ENCODE assay signal across 17 mouse cellular contexts in the genomic region with DNA sequence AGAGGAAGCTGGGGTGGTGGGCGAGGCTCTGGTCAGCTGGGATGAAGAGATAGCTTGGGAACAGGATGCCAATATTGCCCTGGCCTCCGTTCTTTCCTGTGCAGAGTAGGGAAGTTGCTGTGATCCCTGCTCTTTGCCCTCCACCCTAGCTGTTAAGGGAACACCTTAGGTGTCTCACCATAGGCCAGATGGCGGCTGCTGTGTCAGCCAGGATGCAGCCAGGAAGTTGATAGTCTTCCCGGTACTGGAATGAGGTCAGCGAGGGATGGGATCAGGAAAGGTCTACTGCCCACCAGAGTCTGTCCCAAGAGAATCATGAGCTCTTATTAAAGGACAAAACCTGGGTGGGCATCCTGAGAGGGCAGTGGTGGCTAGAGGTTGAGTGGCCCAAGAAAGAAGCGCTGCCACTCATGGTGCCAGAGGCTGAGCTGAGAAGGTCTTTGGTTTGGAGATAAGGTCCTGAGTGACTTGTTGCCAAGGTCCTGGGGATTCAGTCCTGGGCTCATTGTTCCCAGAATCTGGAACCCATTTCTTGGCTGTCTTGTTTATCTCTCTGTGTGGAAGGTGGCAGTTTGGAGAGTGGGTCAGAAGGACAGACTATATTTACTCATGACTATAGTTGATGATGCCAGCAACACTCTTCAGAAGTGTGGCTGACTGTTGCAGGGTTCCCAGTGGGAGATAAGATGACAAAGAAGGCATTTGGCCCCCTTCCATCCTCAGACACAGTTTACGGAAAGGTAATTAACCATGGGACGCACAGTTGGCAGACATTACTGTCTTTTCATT. TPM values are rescaled to one million over a fixed set of nuclear protein-coding genes. Genes with fewer than 3 reads are reported as not detected.
DNase-seq lines count a peak whose midpoint lies in the region; ATAC-seq and TF ChIP-seq lines count a peak whose summit lies in the region.
"Had no signal": no experiment of that assay in that cellular context is flagged by ENCODE, and none has a peak within 500 bp of the region (broad histone marks: within the 10 kb centered on the region; RNA-seq: fewer than 3 reads in every experiment).

No protein-coding gene starts in this region.

- TF ChIP-seq CTCF in lung, adult 2 months (IDR thresholded peaks at IDR 0.05; ENCODE audit: insufficient read depth, low read length): no peak

- H3K9ac ChIP-seq in forebrain, embryonic 14.5 days (ENCODE audit: low read length): no peak overlapping the region
- no peak overlapping the region for H3K9ac ChIP-seq in forebrain, embryonic 12.5 days
- no peak overlapping the region for H3K9ac ChIP-seq in lung, embryonic 16.5 days (ENCODE audit: low read length)
- H3K9ac ChIP-seq: forebrain, embryonic 13.5 days; hindbrain, embryonic 12.5 days; limb, embryonic 15.5 days had no signal

- no peak for TF ChIP-seq POLR2A in lung, adult 2 months (IDR thresholded peaks at IDR 0.05; ENCODE audit: borderline replicate concordance, extremely low read depth, low read depth, low read length)

- WGBS in forebrain, embryonic 14.5 days: 79% methylated on average over 8 of the region's 8 CpGs
- 87% methylated on average over 8 of the region's 8 CpGs for WGBS in forebrain, embryonic 12.5 days
- 63% methylated on average over 8 of the region's 8 CpGs for WGBS in lung, embryonic 16.5 days
- WGBS in lung, adult 2 months: 53% methylated on average over 8 of the region's 8 CpGs
- WGBS in heart, embryonic 10.5 days: 76% methylated on average over 8 of the region's 8 CpGs
- WGBS in midbrain, embryonic 10.5 days: 92% methylated on average over 8 of the region's 8 CpGs

- no peak overlapping the region for H3K4me3 ChIP-seq in forebrain, embryonic 14.5 days (ENCODE audit: low read depth, low read length)
- no peak overlapping the region for H3K4me3 ChIP-seq in forebrain, embryonic 12.5 days (replicated peaks)
- no peak overlapping the region for H3K4me3 ChIP-seq in lung, embryonic 16.5 days (ENCODE audit: low read length)
- no peak overlapping the region for H3K4me3 ChIP-seq in lung, adult 2 months (replicated peaks; ENCODE audit: extremely low read depth, low read depth, low read length)
- H3K4me3 ChIP-seq in heart, embryonic 10.5 days: no peak overlapping the region
- H3K4me3 ChIP-seq in midbrain, embryonic 10.5 days: no peak overlapping the region
- H3K4me3 ChIP-seq: forebrain, embryonic 13.5 days; hindbrain, embryonic 12.5 days; limb, embryonic 15.5 days had no signal

- H3K27ac ChIP-seq in forebrain, embryonic 14.5 days (ENCODE audit: low read depth, low read length): no peak overlapping the region
- H3K27ac ChIP-seq in forebrain, embryonic 12.5 days: no peak overlapping the region
- H3K27ac ChIP-seq in lung, embryonic 16.5 days (ENCODE audit: low read length): no peak overlapping the region
- H3K27ac ChIP-seq in heart, embryonic 10.5 days: 0 out of 2 replicates have a peak overlapping the region, but pooled peaks have one; percentile 22
- no peak overlapping the region for H3K27ac ChIP-seq in midbrain, embryonic 10.5 days (replicated peaks)
- H3K27ac ChIP-seq: forebrain, embryonic 13.5 days; hindbrain, embryonic 12.5 days; limb, embryonic 15.5 days; stomach, postnatal 0 days had no signal

- DNase-seq in forebrain, embryonic 14.5 days (ENCODE audit: low spot score): peak; percentile 12
- no peak for DNase-seq in lung, adult 2 months
- DNase-seq in heart, embryonic 10.5 days (ENCODE audit: low spot score): no peak
- peak; percentile 71 for DNase-seq in heart, postnatal 4 days
- DNase-seq in urinary bladder, adult 18-20 months (ENCODE audit: low spot score in 2 of 2): no peak
- DNase-seq in midbrain, embryonic 10.5 days (ENCODE audit: low spot score): no peak
- DNase-seq: right cerebral cortex, postnatal 25 days; thymus, postnatal 14 days had no signal

- H3K9me3 ChIP-seq in forebrain, embryonic 14.5 days (replicated peaks; ENCODE audit: control insufficient read depth, low read length): no peaks in the 10 kb centered on the region
- no peaks in the 10 kb centered on the region for H3K9me3 ChIP-seq in forebrain, embryonic 12.5 days
- no peaks in the 10 kb centered on the region for H3K9me3 ChIP-seq in lung, embryonic 16.5 days (ENCODE audit: control insufficient read depth, low read length)
- H3K9me3 ChIP-seq in heart, embryonic 10.5 days: no peaks in the 10 kb centered on the region
- no peaks in the 10 kb centered on the region for H3K9me3 ChIP-seq in midbrain, embryonic 10.5 days (replicated peaks)
- H3K9me3 ChIP-seq: forebrain, embryonic 13.5 days; hindbrain, embryonic 12.5 days; limb, embryonic 15.5 days had no signal

- no peak for ATAC-seq in forebrain, embryonic 14.5 days
- no peak for ATAC-seq in forebrain, embryonic 12.5 days (ENCODE audit: low FRiP score)
- ATAC-seq in lung, embryonic 16.5 days (ENCODE audit: low read depth): peak; percentile 54
- ATAC-seq: forebrain, embryonic 13.5 days had no signal

- H3K27me3 ChIP-seq in forebrain, embryonic 14.5 days (replicated peaks; ENCODE audit: control insufficient read depth, insufficient read depth, low read length): no peaks in the 10 kb centered on the region
- no peaks in the 10 kb centered on the region for H3K27me3 ChIP-seq in forebrain, embryonic 12.5 days
- H3K27me3 ChIP-seq in lung, embryonic 16.5 days (ENCODE audit: control insufficient read depth, insufficient read depth, low read depth, low read length): no peaks in the 10 kb centered on the region
- no peaks in the 10 kb centered on the region for H3K27me3 ChIP-seq in heart, embryonic 10.5 days (ENCODE audit: insufficient read depth, poor library complexity, severe bottlenecking)
- no peaks in the 10 kb centered on the region for H3K27me3 ChIP-seq in midbrain, embryonic 10.5 days (ENCODE audit: low read depth, poor library complexity, severe bottlenecking)
- H3K27me3 ChIP-seq: forebrain, embryonic 13.5 days; hindbrain, embryonic 12.5 days; limb, embryonic 15.5 days had no signal

- H3K36me3 ChIP-seq in forebrain, embryonic 14.5 days (ENCODE audit: control insufficient read depth, insufficient read depth, low read length): 0 out of 2 replicates have a peak, but pooled peaks cover 4% of the 10 kb centered on the region
- H3K36me3 ChIP-seq in forebrain, embryonic 12.5 days (replicated peaks): 0 out of 2 replicates have a peak, but pooled peaks cover 3% of the 10 kb centered on the region
- H3K36me3 ChIP-seq in lung, embryonic 16.5 days (ENCODE audit: control insufficient read depth, insufficient read depth, low read length): peaks cover 2% of the 10 kb centered on the region; the same call in 1 of the 2 replicates
- H3K36me3 ChIP-seq in heart, embryonic 10.5 days: peaks cover 66% of the 10 kb centered on the region
- H3K36me3 ChIP-seq in midbrain, embryonic 10.5 days: no peaks in the 10 kb centered on the region

- no peaks in the 10 kb centered on the region for H3K4me1 ChIP-seq in forebrain, embryonic 14.5 days (ENCODE audit: control insufficient read depth, insufficient read depth, low read length)
- no peaks in the 10 kb centered on the region for H3K4me1 ChIP-seq in forebrain, embryonic 12.5 days
- H3K4me1 ChIP-seq in lung, embryonic 16.5 days (replicated peaks; ENCODE audit: control insufficient read depth, insufficient read depth, low read length): peaks cover 7% of the 10 kb centered on the region
- H3K4me1 ChIP-seq in lung, adult 2 months (ENCODE audit: control insufficient read depth, insufficient read depth, low read length): peaks cover 8% of the 10 kb centered on the region
- peaks cover 17% of the 10 kb centered on the region for H3K4me1 ChIP-seq in heart, embryonic 10.5 days
- H3K4me1 ChIP-seq in midbrain, embryonic 10.5 days: no peaks in the 10 kb centered on the region
- H3K4me1 ChIP-seq: hindbrain, embryonic 12.5 days; limb, embryonic 15.5 days had no signal

- H3K4me2 ChIP-seq in forebrain, embryonic 14.5 days (ENCODE audit: low read length): no peak overlapping the region
- no peak overlapping the region for H3K4me2 ChIP-seq in forebrain, embryonic 12.5 days
- H3K4me2 ChIP-seq in lung, embryonic 16.5 days (ENCODE audit: low read depth, low read length): no peak overlapping the region
- H3K4me2 ChIP-seq: forebrain, embryonic 13.5 days; hindbrain, embryonic 12.5 days; limb, embryonic 15.5 days; midbrain, embryonic 11.5 days had no signal

RNA-seq across cellular contexts. Expression of a gene that starts 54.6 kb away (rescaled TPM):
- polyA plus RNA-seq in forebrain, embryonic 14.5 days (2014; fragmentation: Nextera tagmentation; extraction: Ambion mirVana): 4.5 and 6.2 TPM in 2 replicates
- polyA plus RNA-seq in forebrain, embryonic 12.5 days (2016; fragmentation: Nextera tagmentation; extraction: Ambion mirVana): 9.7 and 10.2 TPM in 2 replicates
- polyA plus RNA-seq in lung, embryonic 16.5 days (2015; fragmentation: Nextera tagmentation; extraction: Ambion mirVana): 20.7 and 22.2 TPM in 2 replicates
- 24.3 and 29.4 TPM in 2 replicates for polyA plus RNA-seq in lung, adult 2 months (2012; rRNA removed)
- polyA plus RNA-seq in heart, embryonic 10.5 days (2016; fragmentation: Nextera tagmentation; extraction: Ambion mirVana): 24.2 and 32.9 TPM in 2 replicates
- total RNA-seq in heart, postnatal 4 days (2021): 100 to 1,000 TPM; 161 to 163 TPM
- polyA plus RNA-seq in midbrain, embryonic 10.5 days (2016; fragmentation: Nextera tagmentation; extraction: Ambion mirVana): 9.3 and 11.1 TPM in 2 replicates

RNA-seq across cellular contexts. Expression of a gene that starts 56.0 kb away (rescaled TPM):
- 0.10 and 0.25 TPM in 2 replicates for polyA plus RNA-seq in forebrain, embryonic 14.5 days (2014; fragmentation: Nextera tagmentation; extraction: Ambion mirVana)
- polyA plus RNA-seq in forebrain, embryonic 12.5 days (2016; fragmentation: Nextera tagmentation; extraction: Ambion mirVana): 0.59 and 0.84 TPM in 2 replicates
- 1.0 and 1.4 TPM in 2 replicates for polyA plus RNA-seq in lung, embryonic 16.5 days (2015; fragmentation: Nextera tagmentation; extraction: Ambion mirVana)
- 0.51 and 7.1 TPM in 2 replicates for polyA plus RNA-seq in lung, adult 2 months (2012; rRNA removed)
- polyA plus RNA-seq in heart, embryonic 10.5 days (2016; fragmentation: Nextera tagmentation; extraction: Ambion mirVana): 7.8 and 15.7 TPM in 2 replicates
- total RNA-seq in heart, postnatal 4 days (2021): 1 to 10 TPM; 2.5 to 2.7 TPM
- polyA plus RNA-seq in midbrain, embryonic 10.5 days (2016; fragmentation: Nextera tagmentation; extraction: Ambion mirVana): 1.00 and 1.3 TPM in 2 replicates
- total RNA-seq: monocyte, adult 5-6 weeks had no signal
- polyA plus RNA-seq: neural tube, embryonic 14.5 days had no signal

RNA-seq across cellular contexts. Expression of a gene that starts 58.2 kb away (rescaled TPM):
- 4.7 and 6.3 TPM in 2 replicates for polyA plus RNA-seq in forebrain, embryonic 14.5 days (2014; fragmentation: Nextera tagmentation; extraction: Ambion mirVana)
- 3.1 and 3.2 TPM in 2 replicates for polyA plus RNA-seq in forebrain, embryonic 12.5 days (2016; fragmentation: Nextera tagmentation; extraction: Ambion mirVana)
- 5.4 and 6.8 TPM in 2 replicates for polyA plus RNA-seq in lung, embryonic 16.5 days (2015; fragmentation: Nextera tagmentation; extraction: Ambion mirVana)
- 16.8 and 19.8 TPM in 2 replicates for polyA plus RNA-seq in lung, adult 2 months (2012; rRNA removed)
- 4.3 and 4.5 TPM in 2 replicates for polyA plus RNA-seq in heart, embryonic 10.5 days (2016; fragmentation: Nextera tagmentation; extraction: Ambion mirVana)
- 1 to 10 TPM; 2.7 to 4.0 TPM for total RNA-seq in heart, postnatal 4 days (2021)
- 2.4 and 3.4 TPM in 2 replicates for polyA plus RNA-seq in midbrain, embryonic 10.5 days (2016; fragmentation: Nextera tagmentation; extraction: Ambion mirVana)

Comparison
In these comparisons a context has a peak if more than half of its experiments do, and no peak if none do; other contexts are left out.
1. DNase-seq: peak in forebrain, embryonic 14.5 days (single experiment) and heart, postnatal 4 days (single experiment); none in lung, adult 2 months (single experiment), heart, embryonic 10.5 days (single experiment), urinary bladder, adult 18-20 months (0 of 2) and midbrain, embryonic 10.5 days (single experiment).